Mouse (Mus musculus) thymus, adult 2 months (tissue): ENCODE measurements around the gene Gpalpp1.

Experiments used
- CTCF ChIP-seq: fragments of 200-500 bp; IDR thresholded peaks from 2 replicates; pipeline ENCODE4 v1.5.1; 2012; ENCODE audit warnings: mild to moderate bottlenecking, control low read depth, low read length, moderate library complexity, borderline replicate concordance; ENCODE audit not compliant: control insufficient read depth, poor library complexity, insufficient read depth; ENCODE audit errors: extremely low read depth
- POLR2A ChIP-seq: fragments of 200-500 bp; IDR thresholded peaks from 2 replicates; pipeline ENCODE4 v1.6.1; 2012; ENCODE audit warnings: mild to moderate bottlenecking, low read length, control low read depth, moderate library complexity; ENCODE audit not compliant: control insufficient read depth, poor library complexity, insufficient read depth; ENCODE audit errors: extremely low read depth

DNA sequence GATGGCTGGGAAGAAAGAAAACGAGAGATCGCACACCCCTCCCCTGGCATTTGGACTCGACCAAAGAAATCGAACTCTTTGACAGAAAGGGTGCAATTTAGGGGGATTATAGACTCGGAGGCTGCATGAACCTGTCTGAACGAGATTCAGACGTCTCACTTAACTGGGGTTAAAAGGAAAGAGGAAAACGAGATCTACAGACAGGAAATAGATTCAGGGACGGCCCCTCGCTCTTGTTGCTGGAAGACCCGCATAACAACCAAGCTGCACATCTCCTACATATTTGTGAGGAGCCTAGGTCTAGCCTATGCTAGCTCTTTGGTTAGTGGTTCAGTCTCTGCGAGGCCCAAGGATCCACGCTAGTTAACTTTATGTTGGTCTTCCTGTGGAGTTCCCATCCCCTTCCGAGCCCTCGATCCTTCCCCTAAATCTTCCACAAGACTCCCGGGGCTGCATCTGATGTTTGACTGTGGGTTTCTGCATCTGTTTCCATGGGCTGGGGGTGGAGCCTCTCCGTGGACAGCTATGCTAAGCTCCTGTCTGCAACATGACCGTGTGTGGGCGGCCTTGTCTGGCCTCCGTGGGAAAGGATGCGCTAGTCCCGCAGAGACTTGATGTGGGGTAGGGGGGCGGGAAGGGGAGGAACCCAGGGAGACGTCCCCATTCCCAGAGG is 42.6 kb upstream of the Gpalpp1 start:
- TF ChIP-seq CTCF (no peak), POLR2A (no peak)
